Mouse (Mus musculus) heart, adult 2 months (tissue): ENCODE measurements at regions not wholly inside any gene's neighbourhood (a gene's known extent, or its start where the extent isn't known, plus 50 kb on each side); places are given as distances from the start of the nearest gene placed in this dataset.
"Not testable (repeated sequence)": the region's sequence is repeated elsewhere in the genome, so short reads cannot be mapped to it uniquely, and the experiment has no call there.

Experiments
- DNase-seq, 2 experiments: peaks; one replicate each; pipeline ENCODE4 v3.0.0; 2021
- H3K27ac ChIP-seq: fragments of 200-600 bp; 2 replicates; pipeline ENCODE4 v1.8.1; 2022
- H3K27me3 ChIP-seq: fragments of 200-500 bp; 2 replicates; pipeline ENCODE4 v1.6.1; 2012; ENCODE audit warnings: mild to moderate bottlenecking, low read length, inconsistent platforms, mixed read lengths; ENCODE audit not compliant: control insufficient read depth, insufficient read depth
- H3K36me3 ChIP-seq: fragments of 200-500 bp; 2 replicates; pipeline ENCODE4 v1.6.1; 2012; ENCODE audit warnings: low read length, inconsistent platforms; ENCODE audit not compliant: control insufficient read depth, insufficient read depth
- H3K4me1 ChIP-seq: fragments of 200-500 bp; 2 replicates; pipeline ENCODE4 v1.6.1; 2011; ENCODE audit warnings: low read length; ENCODE audit not compliant: control insufficient read depth, insufficient read depth
- H3K4me3 ChIP-seq: fragments of 200-600 bp; 2 replicates; pipeline ENCODE4 v1.8.1; 2022
- H3K79me2 ChIP-seq: fragments of 200-500 bp; replicated peaks from 2 replicates; pipeline ENCODE4 v1.6.1; 2012; ENCODE audit warnings: mild to moderate bottlenecking, inconsistent platforms, low read length, moderate library complexity, mixed read lengths; ENCODE audit not compliant: control insufficient read depth, insufficient read depth
- H3K9ac ChIP-seq: fragments of 200-500 bp; 2 replicates; pipeline ENCODE4 v1.6.1; 2012; ENCODE audit warnings: low read depth, mild to moderate bottlenecking, control low read depth, inconsistent platforms, low read length, mixed read lengths
- CTCF ChIP-seq: fragments of 200-600 bp; IDR thresholded peaks from 2 replicates; pipeline ENCODE4 v1.8.1; 2022; ENCODE audit warnings: antibody characterized with exemption, mild to moderate bottlenecking, moderate library complexity
- EP300 ChIP-seq: fragments of 200-500 bp; IDR thresholded peaks from 2 replicates; pipeline ENCODE4 v1.6.1; 2011; ENCODE audit warnings: low read depth, low read length, control low read depth; ENCODE audit not compliant: insufficient read depth
- POLR2A ChIP-seq: fragments of 200-500 bp; IDR thresholded peaks from 2 replicates; pipeline ENCODE4 v1.6.1; 2011; ENCODE audit warnings: mild to moderate bottlenecking, low read depth, low read length, control low read depth; ENCODE audit not compliant: insufficient read depth
- WGBS: fragments of 180-500 bp; shearing (Covaris S2); methylation state at CpG from one replicate; pipeline ENCODE4 v1.1.7; 2018; 5-methylcytosine and 5-hydroxymethylcytosine counted together
- intact Hi-C: fragments of 180-260 bp; cut with DNase I; formaldehyde crosslinking; loops from one replicate; pipeline ENCODE4 v1.15.1; 2025

DNA sequence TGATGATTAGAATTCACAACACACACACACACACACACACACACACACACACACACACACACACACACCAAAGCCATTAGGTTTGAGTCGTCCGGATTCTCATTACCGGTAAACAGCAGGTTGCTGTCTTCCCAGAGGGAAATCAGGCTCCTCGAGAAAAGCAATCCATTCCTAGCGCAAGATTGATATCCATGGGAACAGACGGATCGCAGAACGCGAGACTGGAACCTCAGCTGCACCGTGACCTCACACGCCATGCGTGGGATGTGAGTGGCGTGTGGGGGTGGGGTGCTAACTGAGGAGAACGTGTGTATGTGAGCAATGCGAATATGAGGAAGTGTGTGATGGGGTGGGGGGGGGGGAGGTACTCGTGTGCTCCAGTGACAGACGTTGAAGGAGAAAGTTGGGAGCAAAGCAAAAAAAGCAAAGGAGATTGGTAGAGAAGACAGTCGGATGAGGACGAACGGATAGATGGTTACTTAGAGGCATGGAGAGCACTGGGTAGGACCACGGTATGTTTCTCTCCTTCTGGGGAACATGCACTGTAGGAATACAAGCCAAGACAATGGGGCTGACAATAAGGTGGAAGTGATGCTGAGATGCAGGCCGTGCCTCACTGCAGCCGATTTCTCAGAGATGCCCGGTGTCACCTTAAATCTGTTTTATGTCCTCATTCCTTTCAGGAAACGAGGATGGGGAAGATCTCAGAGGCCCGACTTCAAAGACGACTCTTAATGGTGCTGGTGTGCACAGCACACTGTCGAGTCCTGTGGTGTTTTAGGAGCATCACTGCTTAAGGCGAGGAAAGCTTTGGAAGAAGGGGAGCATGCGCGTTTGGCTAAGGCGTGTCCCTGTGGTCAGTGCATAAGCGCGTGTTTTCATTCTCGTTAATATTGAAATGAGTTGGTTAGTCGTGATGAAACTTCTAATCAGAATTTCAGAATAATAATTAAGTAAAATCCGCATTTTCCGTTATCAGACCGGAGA lies 516.7 kb upstream of the BB014433 start:
- TF ChIP-seq EP300 (no peak), POLR2A (no peak), CTCF (no peak)
- intact Hi-C loops, result no loop called here

GRCm38 (mm10) chr8:15532027-15532426 lies 486.1 kb upstream of the BB014433 start:
- intact Hi-C loops, result no loop called here
- Histone ChIP-seq H3K9ac (no peak overlapping the region), H3K27me3 (no peaks in the 10 kb centered on the region), H3K27ac (no peak overlapping the region), H3K4me1 (no peaks in the 10 kb centered on the region), H3K4me3 (no peak overlapping the region), H3K36me3 (no peaks in the 10 kb centered on the region), H3K79me2 (no peaks in the 10 kb centered on the region)
- no peak for DNase-seq
- 75% methylated on average over 4 of the region's 4 CpGs for WGBS
- no peak for TF ChIP-seq POLR2A
- TF ChIP-seq CTCF, result no peak
- no peak for TF ChIP-seq EP300

More for the DNA sequence above, 516.7 kb upstream of the BB014433 start:
- WGBS, result 85% methylated on average over 39 of the region's 39 CpGs
- Histone ChIP-seq H3K27ac (no peak overlapping the region), H3K4me3 (no peak overlapping the region), H3K36me3 (no peaks in the 10 kb centered on the region), H3K4me1 (no peaks in the 10 kb centered on the region), H3K79me2 (no peaks in the 10 kb centered on the region), H3K9ac (no peak overlapping the region), H3K27me3 (no peaks in the 10 kb centered on the region)
- DNase-seq, result no peak

DNA sequence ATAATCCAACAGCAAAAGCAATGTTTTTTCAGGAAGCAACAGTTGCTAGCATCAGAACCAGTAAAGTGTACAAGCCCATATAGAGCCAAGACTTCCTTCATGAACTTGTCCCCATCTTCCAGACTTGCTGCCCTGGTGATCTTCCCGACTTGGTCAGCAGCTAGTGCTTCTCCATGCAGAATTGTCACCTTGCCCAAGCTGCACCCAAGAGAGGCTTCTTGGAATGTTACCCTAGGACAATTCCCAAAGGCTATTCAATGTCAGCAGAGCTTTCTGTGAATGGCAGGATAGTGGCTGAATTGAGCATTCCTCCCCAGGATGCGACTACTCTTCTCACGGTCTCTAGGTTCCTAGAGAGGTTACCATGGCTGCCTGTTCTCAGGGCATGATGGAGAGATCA lies 479.6 kb upstream of the BB014433 start:
- no peaks in the 10 kb centered on the region for H3K27me3 ChIP-seq
- no peak overlapping the region for H3K27ac ChIP-seq
- TF ChIP-seq EP300, result no peak
- no peak for DNase-seq
- no peak overlapping the region for H3K4me3 ChIP-seq
- 89% methylated on average over 3 of the region's 3 CpGs for WGBS
- H3K79me2 ChIP-seq, result no peaks in the 10 kb centered on the region
- H3K36me3 ChIP-seq, result no peaks in the 10 kb centered on the region
- intact Hi-C loops, result no loop called here
- no peak overlapping the region for H3K9ac ChIP-seq
- no peaks in the 10 kb centered on the region for H3K4me1 ChIP-seq

GRCm38 (mm10) chr8:15519896-15520295 lies 474.0 kb upstream of the BB014433 start:
- H3K4me1 ChIP-seq, intact Hi-C loops, H3K36me3 ChIP-seq, H3K9ac ChIP-seq, H3K27me3 ChIP-seq, H3K79me2 ChIP-seq, H3K4me3 ChIP-seq, H3K27ac ChIP-seq: not testable (repeated sequence)
- WGBS, result 55% methylated on average over 19 of the region's 19 CpGs
- DNase-seq, result peak; percentile 65 to 83

- WGBS, result 74% methylated on average over 4 of the region's 4 CpGs
- intact Hi-C loops, result no loop called here
- no peaks in the 10 kb centered on the region for H3K27me3 ChIP-seq
Measured at GRCm38 (mm10) chr8:15500973-15501372, 455.1 kb upstream of the BB014433 start.

DNA sequence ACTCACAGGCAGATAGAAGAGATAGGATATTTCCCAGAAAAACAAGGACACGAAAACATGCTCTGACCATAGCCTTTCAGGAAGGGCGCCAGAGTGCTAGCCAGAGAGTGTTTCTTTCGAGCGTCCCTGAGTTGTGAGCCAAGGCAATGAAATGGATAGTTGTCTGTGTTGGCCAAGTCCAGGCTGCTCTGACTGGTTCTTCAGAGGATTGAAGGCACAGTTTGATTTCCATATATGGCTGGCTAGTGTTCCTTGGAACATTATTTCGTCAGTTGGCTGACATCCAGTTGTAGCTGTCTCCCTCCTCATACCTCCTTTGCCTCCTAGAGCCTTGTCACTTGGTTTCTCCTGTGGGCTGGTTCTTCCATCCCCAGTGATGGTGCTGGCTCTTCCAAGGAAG lies 451.7 kb upstream of the BB014433 start:
- Histone ChIP-seq H3K4me1 (no peaks in the 10 kb centered on the region), H3K79me2 (no peaks in the 10 kb centered on the region), H3K27ac (no peak overlapping the region), H3K27me3 (no peaks in the 10 kb centered on the region), H3K4me3 (no peak overlapping the region), H3K36me3 (no peaks in the 10 kb centered on the region), H3K9ac (no peak overlapping the region)
- no peak for DNase-seq
- intact Hi-C loops, result no loop called here
- TF ChIP-seq POLR2A (no peak), CTCF (no peak), EP300 (no peak)
- 56% methylated on average over 5 of the region's 5 CpGs for WGBS

More at GRCm38 (mm10) chr8:15500973-15501372, 455.1 kb upstream of the BB014433 start:
- DNase-seq, result no peak
- no peak overlapping the region for H3K4me3 ChIP-seq
- no peaks in the 10 kb centered on the region for H3K4me1 ChIP-seq
- H3K27ac ChIP-seq, result no peak overlapping the region
- H3K79me2 ChIP-seq, result no peaks in the 10 kb centered on the region
- no peaks in the 10 kb centered on the region for H3K36me3 ChIP-seq
- no peak overlapping the region for H3K9ac ChIP-seq
- TF ChIP-seq EP300 (no peak), CTCF (no peak), POLR2A (no peak)
